Mouse (Mus musculus) ES-Bruce4 (cell line): Measurements from ENCODE around the gene Wfdc1.

Experiments
- CTCF ChIP-seq: IDR thresholded peaks from one replicate; pipeline ENCODE4 v1.8.1; 2011; ENCODE audit warnings: low read depth, low read length
- POLR2A ChIP-seq: IDR thresholded peaks from one replicate; pipeline ENCODE4 v1.8.1; 2011; ENCODE audit warnings: low read length; ENCODE audit not compliant: insufficient read depth

DNA sequence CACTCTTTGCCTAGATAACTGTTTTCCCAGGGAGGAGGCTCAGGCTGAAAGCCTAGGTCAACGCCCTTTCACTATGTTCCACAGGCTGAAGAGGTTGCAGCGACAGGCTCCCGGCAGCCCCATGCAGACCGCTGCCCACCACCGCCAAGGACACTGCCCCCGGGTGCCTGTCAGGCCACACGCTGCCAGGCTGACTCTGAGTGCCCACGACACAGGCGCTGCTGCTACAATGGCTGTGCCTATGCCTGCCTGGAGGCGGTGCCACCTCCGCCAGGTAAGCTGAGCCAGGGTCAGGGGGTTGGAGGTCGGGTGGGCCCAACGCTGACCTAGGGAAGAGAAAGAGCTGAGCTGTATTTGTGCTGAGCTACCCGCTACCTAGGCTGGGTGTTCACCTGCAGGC lies 13.0 kb downstream of the Wfdc1 start:
- TF ChIP-seq POLR2A: no peak
- no peak for TF ChIP-seq CTCF
